Mouse (Mus musculus) monocyte, adult 2 months (primary cell): ENCODE measurements around the gene Wnt5b.

ENCODE experiments used
- DNase-seq, 2 experiments: peaks; one replicate each; pipeline ENCODE4 v3.0.0; 2022; ENCODE audit warnings: low spot score in 2 of 2, low read depth in 1 of 2

The Wnt5b gene

DNA sequence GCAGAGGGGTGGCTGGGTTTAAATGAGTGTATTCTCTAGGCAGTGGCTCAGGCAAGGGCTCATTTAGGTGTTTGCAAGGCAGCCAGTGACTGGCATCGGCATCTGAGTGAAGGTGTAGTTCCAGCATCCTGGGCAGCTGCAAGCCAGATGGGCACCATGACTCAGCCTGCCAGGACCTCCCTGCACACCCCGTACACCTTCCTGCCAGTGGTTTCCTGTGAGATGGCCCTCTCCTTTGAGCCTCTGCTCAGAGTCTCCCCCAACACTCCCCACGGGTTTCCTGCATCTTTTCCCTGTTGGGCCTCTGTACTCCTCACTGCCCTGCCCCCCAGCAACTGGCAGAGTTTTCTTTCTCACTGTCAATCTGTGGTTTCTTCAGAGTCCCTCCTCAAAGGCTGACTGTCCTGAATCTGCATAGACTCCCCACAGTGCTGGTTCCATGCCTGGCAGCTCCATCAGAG lies 22.2 kb downstream of the Wnt5b start:
- no peak for DNase-seq

DNA sequence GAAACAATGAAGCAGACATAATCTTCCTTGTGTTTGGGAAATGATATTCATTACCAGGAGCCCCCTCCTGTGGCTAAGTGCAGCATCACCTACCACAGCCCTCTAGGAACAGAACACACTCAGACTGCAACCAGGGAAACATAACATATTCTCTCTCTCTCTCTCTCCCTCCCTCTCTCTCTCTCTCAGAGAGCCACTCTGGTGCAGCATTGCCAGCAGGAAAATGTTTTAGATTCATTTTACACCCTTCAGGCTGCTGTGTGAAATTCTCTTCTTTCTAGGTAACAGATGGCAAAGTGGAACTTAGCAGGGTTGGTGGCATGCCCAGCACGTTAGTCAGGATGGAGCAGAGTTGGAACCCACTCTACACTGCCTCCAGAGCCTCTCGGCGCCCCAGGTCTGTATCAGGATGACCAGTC lies 22.7 kb downstream of the Wnt5b start:
- DNase-seq: no peak

DNA sequence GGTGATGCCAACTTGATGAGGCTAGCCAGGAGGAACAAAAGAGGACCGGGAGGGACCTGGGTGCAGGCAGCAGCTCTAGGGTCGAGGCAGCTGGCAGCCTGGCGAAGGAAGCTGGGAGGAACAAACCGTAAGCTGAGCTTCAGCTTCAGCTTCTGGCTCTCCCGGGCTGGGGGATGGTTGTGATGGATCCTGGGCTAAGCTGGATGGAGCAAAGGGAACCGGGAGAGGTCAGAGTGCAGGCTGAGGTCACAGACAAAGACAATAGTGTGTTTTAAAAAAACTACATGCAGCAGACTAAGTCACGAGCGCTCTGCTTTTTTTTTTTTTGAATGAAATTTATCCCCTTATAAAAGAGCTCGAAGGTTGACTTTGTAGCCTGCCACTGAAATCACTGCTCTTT lies 23.4 kb downstream of the Wnt5b start:
- no peak for DNase-seq

DNA sequence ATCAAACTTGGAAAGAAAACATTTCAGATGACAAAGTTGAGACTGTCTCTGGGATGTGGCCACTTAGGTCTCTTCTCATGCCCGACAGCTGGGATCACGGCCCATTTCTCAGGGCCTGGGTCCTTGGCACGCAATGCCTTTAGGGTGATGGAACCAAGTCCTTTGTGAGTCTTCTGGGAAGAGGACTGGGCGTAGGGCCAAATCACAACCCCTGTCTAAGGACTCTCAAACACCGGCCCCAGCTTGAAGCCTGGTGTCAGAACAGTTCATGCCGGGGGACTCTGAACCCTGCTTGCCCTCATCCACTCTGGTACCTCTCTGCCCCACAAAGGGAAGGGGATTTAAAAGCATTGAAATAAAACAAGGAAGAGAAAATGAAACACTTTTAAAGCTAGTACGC lies 30.1 kb downstream of the Wnt5b start:
- DNase-seq: no peak

DNA sequence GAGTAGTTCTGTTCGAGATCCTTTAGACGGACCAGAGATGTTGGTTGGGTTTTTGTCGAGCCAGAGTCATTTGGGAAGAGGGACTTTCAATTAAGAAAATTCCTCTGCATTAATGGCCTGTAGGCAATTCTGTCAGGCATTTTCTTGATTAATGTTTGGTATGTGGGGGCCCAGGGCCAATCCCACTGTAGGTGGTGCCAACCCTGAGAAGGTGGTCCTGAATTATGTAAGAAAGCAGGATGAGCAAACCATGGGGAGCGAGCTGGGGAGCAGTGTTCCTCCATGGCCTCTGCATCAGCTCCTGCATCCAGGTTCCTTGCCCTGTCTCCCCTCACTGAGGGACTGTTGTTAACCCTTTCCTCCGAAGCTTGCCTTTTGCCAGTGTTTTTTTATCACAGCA lies 30.7 kb downstream of the Wnt5b start:
- no peak for DNase-seq

DNA sequence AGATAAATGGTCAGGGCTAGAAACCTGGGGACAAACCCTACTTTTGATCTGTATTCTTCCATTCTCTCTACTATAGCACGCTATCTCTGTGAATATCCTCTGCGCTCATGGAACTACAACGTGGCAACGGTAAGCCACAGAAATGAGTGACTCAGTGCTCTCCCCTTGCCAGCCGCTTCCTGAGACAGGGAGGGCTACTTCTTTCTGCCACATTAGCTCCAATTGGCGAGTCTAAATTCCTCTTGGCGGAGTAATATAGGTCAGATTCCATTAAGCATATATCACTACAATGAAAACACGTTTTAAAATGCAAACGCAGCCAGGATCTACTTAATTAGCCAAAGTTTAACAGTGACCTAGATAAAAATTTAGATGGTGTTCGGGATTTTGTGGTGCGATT lies 31.4 kb downstream of the Wnt5b start:
- DNase-seq: no peak

DNA sequence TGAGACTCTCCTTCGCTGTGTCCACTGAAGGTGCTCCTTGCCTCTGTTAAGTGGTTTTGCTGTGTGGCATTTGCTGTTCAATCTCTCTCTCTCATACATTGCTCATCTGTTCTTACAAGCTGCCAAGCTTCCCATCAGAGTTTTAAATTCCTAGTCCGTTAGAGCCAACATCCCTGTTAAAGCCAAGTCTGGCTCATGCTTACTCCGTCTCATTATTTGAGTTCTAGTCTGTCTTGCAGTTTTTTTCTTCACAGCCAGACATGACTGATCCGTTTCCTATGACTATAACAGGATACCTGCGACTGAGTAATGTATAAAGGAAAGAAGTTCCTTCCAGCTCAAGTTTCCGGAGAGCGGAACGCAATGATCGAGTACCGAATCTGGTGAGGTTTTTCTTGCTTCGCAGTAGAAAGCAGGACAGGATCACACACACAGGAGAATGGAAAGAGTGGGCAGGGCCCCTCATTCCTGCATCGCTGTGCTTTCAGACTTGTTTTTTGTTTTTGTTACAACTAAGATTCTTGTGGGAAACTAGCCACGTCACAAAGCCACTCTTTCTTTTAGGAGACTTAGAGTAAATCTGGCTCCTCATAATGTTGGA lies 34.6 kb downstream of the Wnt5b start:
- DNase-seq: no peak

DNA sequence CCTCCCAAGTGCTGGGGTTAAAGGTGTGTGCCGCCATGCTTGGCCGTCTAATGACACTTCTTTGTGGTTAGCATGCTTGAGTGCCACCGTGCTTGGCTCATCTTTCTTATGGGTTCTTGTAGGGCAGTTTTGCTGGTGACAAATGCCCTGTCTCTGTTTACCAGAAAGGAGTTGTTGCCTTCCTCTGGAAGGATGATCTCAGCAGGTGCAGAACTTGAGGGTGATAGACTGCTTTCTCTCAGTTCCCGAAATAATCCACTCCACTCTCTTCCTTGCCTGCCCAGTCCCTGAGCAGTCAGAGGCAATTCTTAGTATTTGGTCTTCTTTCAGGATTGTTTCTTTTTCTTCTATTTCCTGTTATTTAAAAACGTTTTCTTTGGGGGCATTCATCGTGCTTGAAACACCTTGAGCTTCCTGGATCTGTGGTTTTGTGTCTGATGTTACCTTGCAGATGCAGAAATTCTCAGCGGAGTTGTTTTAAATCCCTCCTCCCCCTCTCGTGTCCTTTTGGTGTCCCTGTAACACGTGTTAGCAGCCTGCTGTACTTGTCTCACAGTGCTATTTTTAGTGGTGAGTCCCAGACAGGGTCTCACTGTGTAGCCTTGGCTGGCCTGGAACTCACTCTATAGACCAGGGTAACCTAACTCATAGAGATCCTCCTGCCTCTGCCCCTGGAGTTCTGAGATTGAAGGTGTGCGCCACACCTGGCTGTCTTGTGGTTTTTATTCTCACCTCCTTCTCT lies 35.3 kb downstream of the Wnt5b start:
- no peak for DNase-seq

DNA sequence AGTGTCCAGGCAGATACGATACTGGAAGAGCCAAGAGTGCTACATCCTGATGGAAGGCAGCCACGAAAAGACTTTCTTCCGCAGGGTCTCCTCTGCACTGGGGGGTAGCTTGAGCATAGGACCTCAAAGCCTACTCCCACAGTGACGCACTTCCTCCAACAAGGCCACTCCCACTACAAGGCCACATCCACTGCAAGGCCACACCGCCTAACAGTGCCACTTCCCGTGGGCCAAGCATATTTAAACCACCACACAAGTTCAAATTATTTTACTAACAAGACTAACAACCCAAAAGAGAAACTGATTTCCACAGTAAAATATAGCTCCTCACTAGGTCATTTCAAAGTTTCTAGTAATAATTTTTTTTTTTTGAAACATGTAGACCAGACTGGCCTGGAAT lies 35.9 kb downstream of the Wnt5b start:
- DNase-seq: no peak

DNA sequence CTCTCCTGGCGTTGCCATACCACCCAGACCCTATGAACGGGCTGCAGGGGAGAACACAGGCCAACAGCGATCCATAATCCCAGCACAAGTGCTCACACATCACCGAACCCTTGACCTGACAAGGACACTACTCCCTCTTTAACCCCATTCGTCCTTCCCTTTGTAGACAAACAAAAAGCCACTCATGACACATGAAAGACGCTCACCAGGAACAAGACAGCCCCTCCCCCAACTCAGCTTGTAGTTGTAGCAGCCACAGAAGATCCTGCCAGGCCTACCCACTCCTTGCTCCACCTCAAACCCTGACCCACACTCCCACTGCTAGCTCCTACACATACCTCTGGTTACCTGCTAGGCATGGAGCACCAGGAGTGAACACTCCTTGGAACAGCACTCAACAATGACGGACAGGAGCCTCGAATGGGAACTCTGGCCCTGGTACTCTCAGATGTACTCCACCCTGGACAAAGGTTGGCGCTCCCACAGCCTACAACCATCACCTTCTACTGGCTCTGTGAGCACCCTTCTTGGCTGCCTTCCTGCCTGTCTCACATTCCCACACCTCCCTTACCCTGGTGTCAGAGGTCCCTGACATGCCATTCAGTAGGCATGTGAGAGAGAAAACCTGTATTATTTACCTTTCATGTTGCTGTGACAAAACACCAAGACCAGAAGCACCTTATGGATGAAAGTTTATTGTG lies 38.5 kb downstream of the Wnt5b start:
- no peak for DNase-seq

DNA sequence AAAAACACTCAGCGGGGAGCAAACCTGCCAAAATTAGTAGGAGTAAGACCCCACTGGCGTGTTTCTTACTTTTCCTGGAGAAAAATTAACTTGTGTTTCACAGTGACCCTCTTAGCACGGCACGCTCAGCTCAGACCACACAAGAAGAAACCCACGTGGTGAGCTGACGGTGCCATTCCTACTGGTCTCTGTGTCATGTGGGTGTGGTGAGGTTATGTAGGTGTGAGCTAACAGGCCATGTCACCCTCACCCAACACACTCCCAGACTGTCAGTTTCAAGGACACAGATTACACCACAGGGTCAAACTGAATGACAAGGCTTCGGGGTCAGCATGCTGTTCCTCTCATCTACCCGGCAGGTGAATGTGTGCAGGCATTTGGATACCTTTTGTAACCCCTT lies 39.4 kb downstream of the Wnt5b start:
- no peak for DNase-seq

DNA sequence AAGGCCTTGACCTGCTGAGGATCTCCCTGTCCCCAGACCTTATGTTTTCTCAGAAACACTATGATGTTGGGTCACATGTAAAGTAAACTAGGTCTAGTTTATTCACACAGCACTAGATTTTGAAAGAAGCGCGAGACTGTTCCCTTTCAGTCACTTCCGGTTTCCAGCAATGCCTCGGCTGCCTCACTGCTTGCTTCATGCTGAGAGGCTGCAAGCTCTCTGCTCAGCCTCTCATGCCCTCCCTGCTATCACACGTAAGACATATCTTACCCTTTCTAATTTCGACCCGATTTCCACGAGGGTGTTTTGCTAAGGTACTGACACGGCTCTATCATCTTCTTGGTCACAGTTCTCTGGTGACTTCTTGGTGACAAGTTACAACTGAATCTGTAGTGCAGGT lies 42.1 kb downstream of the Wnt5b start:
- peak in 1 of 2 experiments; percentile 35 for DNase-seq

DNA sequence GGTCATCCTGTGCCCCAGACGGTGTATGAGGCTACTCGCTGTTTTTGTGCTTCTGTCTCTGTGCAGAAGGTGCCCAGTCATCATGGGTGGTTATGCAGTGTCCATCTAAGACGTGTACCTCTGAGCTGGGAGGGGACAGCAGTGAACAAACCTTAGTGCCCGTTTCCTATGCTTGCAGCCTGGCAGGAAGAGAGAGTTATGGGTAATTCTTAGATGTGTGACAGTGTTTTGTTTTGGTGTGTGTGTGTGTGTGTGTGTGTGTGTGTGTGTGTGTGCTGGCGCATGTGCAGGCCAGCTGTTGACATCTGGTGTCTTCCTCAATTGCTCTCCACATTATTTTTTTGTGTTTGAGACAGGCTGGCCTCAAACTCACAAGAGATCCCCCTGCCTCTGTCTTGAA lies 44.1 kb downstream of the Wnt5b start:
- DNase-seq: no peak

DNA sequence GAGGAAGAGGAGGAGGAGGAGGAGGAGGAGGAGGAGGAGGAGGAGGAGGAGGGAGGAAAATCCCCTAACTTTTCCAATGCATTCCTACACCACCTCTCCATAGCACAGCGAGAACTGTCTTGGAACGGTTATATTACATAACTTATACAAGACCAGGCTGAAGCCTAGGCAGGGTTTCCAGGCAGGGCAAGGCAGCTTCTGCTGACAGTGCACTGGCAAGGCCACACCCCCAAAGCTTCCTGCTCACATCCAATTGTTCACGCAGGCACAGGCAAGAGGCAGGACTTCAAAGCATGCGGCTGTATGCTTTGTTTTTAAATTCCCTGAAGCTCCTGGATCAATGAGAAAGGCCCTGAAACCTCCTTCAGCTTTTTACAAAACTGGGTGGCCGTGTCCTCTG lies 44.9 kb downstream of the Wnt5b start:
- no peak for DNase-seq

DNA sequence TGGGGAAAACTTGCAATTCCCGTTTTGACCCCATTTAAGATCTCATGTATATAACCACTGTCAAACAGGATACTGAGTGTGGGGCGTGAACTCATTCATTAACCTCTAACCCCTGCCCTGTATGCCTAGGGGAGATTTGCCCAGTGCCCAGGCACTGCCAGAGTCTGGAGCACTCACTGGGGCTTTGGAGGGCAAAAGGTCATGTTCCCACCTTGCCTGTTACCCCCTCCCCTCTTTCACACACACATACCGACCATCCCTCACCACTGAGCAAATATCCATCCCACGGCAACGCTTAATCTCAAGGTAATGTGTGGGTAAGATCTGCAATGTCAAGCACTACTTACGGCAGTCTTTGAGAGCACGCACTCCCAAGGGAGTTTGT lies 51.5 kb downstream of the Wnt5b start:
- DNase-seq: no peak

DNA sequence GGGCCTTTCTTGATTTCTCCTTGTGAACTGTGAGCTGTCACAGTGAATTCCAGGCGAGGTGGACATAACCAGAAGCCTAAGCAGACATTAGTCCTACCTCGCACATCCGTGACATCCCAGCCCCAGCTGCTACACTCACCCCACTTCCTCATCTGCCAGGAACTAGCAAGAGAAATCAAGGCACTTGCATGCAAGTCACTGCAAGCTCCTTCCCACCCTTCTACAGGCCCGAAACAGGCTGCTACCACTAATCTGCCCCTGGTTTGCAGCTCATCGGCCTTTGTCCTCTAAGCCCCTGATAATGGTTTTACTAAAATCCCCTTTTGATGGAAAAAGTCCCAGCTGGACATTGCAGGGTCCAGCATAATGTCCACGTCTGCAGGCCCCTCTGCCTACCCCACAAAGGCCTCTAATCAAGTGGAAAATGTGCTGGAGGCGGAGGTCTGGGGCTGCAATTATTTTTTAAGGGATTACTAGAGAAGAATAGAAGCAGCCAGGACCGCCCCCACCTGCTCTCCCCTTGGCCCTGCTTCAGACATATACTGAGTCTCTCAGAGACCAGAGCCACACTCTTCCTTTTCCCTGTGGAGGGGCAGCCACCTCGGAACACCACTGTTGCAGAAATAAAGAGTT lies 52.0 kb downstream of the Wnt5b start:
- DNase-seq: no peak

DNA sequence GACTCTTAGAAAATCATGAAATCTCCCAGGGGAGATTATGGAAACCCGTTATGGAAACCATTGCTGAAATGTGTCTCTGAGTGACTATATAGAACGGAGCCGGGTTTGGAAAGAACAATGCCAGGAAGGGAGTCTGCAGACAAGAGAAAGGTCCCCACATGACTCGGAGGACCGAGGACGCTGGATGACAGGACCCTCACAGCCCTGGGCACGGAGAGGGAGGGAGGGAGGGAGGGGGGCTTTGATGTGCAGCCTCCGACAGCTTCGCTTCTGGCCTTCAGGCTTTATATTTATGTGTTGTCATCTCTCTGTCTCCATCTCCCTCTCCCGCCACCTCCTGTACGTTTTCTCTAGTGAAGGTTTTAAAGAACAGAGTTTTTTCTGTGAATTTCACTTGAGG lies 53.1 kb downstream of the Wnt5b start:
- DNase-seq: no peak

DNA sequence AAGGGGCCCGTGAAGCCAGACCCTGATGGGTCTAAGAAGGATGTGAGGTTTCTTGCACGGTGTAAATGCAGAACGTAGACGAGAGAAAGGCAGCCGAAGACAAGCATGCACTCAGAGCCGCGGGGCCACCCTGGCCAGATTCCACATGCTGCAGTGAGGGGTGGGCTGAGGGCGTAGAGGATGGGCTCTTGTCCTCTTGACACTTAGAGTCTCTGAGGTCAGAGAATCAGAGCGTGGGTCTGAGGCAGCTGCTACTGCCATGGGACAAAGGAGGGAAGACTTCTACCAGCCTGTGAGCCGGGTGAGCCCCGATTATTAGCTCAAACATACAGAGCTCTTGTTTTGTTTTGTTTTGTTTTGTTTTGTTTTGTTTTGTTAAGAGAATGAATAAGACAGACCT lies 53.6 kb downstream of the Wnt5b start:
- no peak for DNase-seq

DNA sequence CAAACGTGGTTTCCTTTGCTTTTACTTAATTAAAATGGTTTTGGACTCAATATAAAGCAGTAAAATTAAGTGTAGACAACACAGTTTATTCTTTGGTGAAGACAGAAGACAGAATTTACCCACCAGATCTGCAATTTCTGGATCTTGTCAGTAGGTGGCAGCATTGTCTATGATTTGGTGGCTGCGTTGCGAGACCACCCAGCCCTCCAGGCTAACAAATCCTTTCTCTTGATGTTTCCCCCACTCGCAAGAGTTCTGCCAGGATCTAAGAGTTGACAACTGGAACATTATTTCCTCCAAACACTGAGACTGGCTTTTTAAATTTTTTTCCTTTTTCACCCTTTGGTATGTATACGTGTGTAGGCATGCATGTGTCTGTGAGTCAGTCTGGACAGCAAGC lies 54.4 kb downstream of the Wnt5b start:
- DNase-seq: no peak

DNA sequence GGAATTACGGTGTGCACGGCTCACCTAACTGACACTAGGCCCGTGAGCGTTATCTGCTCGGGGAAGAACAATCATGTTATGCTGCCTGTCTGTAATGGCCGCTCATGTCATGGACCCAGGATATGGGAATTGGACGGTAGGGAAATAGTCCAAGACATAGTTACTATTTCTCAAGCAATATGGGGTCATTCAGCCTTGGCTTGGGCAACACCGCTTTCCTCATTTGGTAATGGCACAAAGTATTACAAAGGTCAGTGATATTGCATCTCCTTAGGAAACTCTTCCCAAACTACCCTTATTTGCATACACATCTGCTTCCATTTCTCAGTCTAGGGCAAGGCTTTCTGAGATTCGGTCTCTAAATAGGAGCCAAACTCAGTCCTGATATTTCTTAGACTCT lies 56.5 kb downstream of the Wnt5b start:
- no peak for DNase-seq

DNA sequence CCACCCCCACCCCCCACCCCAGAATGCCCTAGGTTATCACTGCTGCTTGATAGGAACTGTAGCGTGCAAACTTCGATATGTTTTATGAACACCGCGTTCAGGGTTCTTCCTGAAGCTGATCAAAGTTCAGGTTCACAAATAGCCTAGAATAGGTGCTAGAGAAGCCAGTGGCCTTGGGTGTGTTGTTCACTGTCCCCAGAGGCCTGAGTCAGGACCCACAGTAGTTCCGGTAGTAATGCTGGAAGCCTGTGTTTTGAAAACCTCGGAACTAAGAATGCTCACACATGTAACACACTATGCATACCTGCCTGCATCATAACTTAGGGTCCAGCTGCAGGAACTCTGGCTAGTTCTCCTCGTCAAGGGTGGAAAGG lies 57.1 kb downstream of the Wnt5b start:
- no peak for DNase-seq
